Comparison of ENCODE assay signal across 29 mouse cellular contexts in the genomic region with DNA sequence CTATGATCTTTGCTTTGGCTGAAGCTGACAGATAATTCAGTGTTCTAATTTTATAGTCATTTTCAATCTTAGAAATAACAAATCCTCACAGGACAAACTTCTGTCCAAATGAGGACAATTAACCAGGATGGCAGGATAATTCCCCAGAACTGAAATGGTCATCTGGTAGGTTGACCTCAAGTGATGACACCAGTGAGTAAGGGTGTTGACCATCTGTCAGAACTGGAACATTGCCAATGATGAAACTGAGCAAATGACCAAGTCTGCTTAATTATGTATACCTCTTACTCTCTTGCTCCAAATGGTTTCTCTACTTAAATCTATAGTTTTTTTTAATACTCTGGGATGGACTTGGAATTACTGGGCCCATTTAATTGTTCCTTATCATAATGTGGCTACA.
A peak's percentile ranks its signal among the peaks of the same experiment; 100 is the strongest.
DNase-seq lines count a peak whose midpoint lies in the region; ATAC-seq lines count a peak whose summit lies in the region.
"Had no signal": no experiment of that assay in that cellular context is flagged by ENCODE, and none has a peak within 500 bp of the region (broad histone marks: within the 10 kb centered on the region; RNA-seq: fewer than 3 reads in every experiment).

No protein-coding gene starts in this region.

- H3K9ac ChIP-seq in kidney, embryonic 16.5 days (replicated peaks; ENCODE audit: low read length), result no peak overlapping the region
- H3K9ac ChIP-seq: heart, embryonic 12.5 days; hindbrain, embryonic 14.5 days; kidney, embryonic 15.5 days; limb, embryonic 12.5 days; neural tube, embryonic 13.5 days had no signal

- no peaks in the 10 kb centered on the region for H3K4me1 ChIP-seq in kidney, embryonic 16.5 days (ENCODE audit: insufficient read depth, low read length)
- H3K4me1 ChIP-seq: heart, embryonic 12.5 days; kidney, embryonic 15.5 days; limb, embryonic 12.5 days; neural tube, embryonic 13.5 days had no signal

- H3K27ac ChIP-seq in kidney, embryonic 16.5 days (ENCODE audit: low read length), result no peak overlapping the region
- H3K27ac ChIP-seq: heart, adult 2 months; hindbrain, embryonic 14.5 days; kidney, embryonic 15.5 days; limb, embryonic 12.5 days; neural tube, embryonic 13.5 days had no signal

- no peak for DNase-seq in cerebellum, postnatal 4 days (ENCODE audit: low spot score in 2 of 2)
- DNase-seq in retina, postnatal 1 day, result peak; percentile 69
- no peak for DNase-seq in retina, embryonic 14.5 days (ENCODE audit: low spot score)
- DNase-seq in cerebellum, postnatal 10 days, result peak; percentile 74 to 81
- DNase-seq in thymus, adult 18-20 months, result no peak
- DNase-seq in adrenal gland, postnatal 36 days, result no peak
- DNase-seq: adrenal gland, adult 2 months; heart, adult 2 months; heart, postnatal 4 days; kidney, adult 11 months; kidney, postnatal 36 days; layer of hippocampus, postnatal 36 days; lung, postnatal 36 days; spleen, adult 18-20 months; thymus, postnatal 25 days had no signal

- H3K4me2 ChIP-seq in kidney, embryonic 16.5 days (replicated peaks; ENCODE audit: low read depth, low read length), result no peak overlapping the region
- H3K4me2 ChIP-seq: heart, embryonic 12.5 days; hindbrain, embryonic 14.5 days; kidney, embryonic 15.5 days; limb, embryonic 12.5 days; liver, embryonic 11.5 days; midbrain, embryonic 11.5 days; neural tube, embryonic 13.5 days had no signal

- H3K4me3 ChIP-seq in kidney, embryonic 16.5 days (ENCODE audit: low read length), result no peak overlapping the region
- H3K4me3 ChIP-seq: erythroblast, embryonic 14.5 days; heart, adult 2 months; heart, embryonic 12.5 days; kidney, embryonic 15.5 days; limb, embryonic 12.5 days; neural tube, embryonic 13.5 days had no signal

- H3K9me3 ChIP-seq in kidney, embryonic 16.5 days (ENCODE audit: low read length), result no peaks in the 10 kb centered on the region
- H3K9me3 ChIP-seq: heart, embryonic 12.5 days; kidney, embryonic 15.5 days; limb, embryonic 12.5 days; neural tube, embryonic 13.5 days had no signal

- ATAC-seq in cerebellum, adult (ENCODE audit: insufficient number of reproducible peaks, low FRiP score, low TSS enrichment), result peak; percentile 81
- ATAC-seq in kidney, embryonic 16.5 days (ENCODE audit: low FRiP score, low TSS enrichment), result no peak
- ATAC-seq: activated CD4-positive, CD25-positive, alpha-beta regulatory T cell, adult 4 months; forebrain, embryonic 16.5 days; inflammation-experienced regulatory T-cells, adult 6 months had no signal

- H3K27me3 ChIP-seq in kidney, embryonic 16.5 days (ENCODE audit: insufficient read depth, low read length), result no peaks in the 10 kb centered on the region
- H3K27me3 ChIP-seq: CH12.LX; heart, embryonic 12.5 days; kidney, embryonic 15.5 days; limb, embryonic 12.5 days; neural tube, embryonic 13.5 days had no signal

- H3K36me3 ChIP-seq in kidney, embryonic 16.5 days (ENCODE audit: insufficient read depth, low read length), result no peaks in the 10 kb centered on the region
- H3K36me3 ChIP-seq: heart, embryonic 12.5 days; kidney, embryonic 15.5 days; limb, embryonic 12.5 days; neural tube, embryonic 13.5 days had no signal

Comparison
In these comparisons a context has a peak if more than half of its experiments do, and no peak if none do; other contexts are left out.
1. DNase-seq: peak in retina, postnatal 1 day (single experiment) and cerebellum, postnatal 10 days (2 of 2); none in cerebellum, postnatal 4 days (0 of 2), retina, embryonic 14.5 days (single experiment), thymus, adult 18-20 months (0 of 2) and adrenal gland, postnatal 36 days (0 of 2).